Mouse (Mus musculus) lung, adult 2 months (tissue): Measurements from ENCODE around the gene Smarcd3. TPM values are rescaled to one million over a fixed set of nuclear protein-coding genes. Genes with fewer than 3 reads are reported as not detected.
A peak's percentile ranks its signal among the peaks of the same experiment; 100 is the strongest.

Experiments used
- DNase-seq: peaks from one replicate; pipeline ENCODE4 v3.0.0; 2022
- H3K4me1 ChIP-seq: fragments of 200-500 bp; 2 replicates; pipeline ENCODE4 v1.6.1; 2011; ENCODE audit warnings: low read length; ENCODE audit not compliant: control insufficient read depth, insufficient read depth
- H3K4me3 ChIP-seq: fragments of 200-500 bp; replicated peaks from 2 replicates; pipeline ENCODE3; 2011; ENCODE audit warnings: low read depth, mild to moderate bottlenecking, control low read depth, low read length; ENCODE audit errors: extremely low read depth
- CTCF ChIP-seq: fragments of 200-500 bp; IDR thresholded peaks from 2 replicates; pipeline ENCODE4 v1.5.1; 2011; ENCODE audit warnings: mild to moderate bottlenecking, low read length, control low read depth; ENCODE audit not compliant: insufficient read depth
- POLR2A ChIP-seq: fragments of 200-500 bp; IDR thresholded peaks from 2 replicates; pipeline ENCODE4 v1.6.1; 2011; ENCODE audit warnings: low read depth, mild to moderate bottlenecking, control low read depth, low read length, borderline replicate concordance; ENCODE audit errors: extremely low read depth
- WGBS: fragments of 180-500 bp; shearing (Covaris S2); methylation state at CpG from one replicate; pipeline ENCODE4 v1.1.7; 2018; 5-methylcytosine and 5-hydroxymethylcytosine counted together
- polyA plus RNA-seq: library from polyadenylated mRNA; depleted of rRNA; stranded (reverse); fragments of >200 nt; gene quantifications from 2 replicates; pipeline ENCODE4 v1.2.3, GENCODE M21; 2012

The Smarcd3 gene
- polyA plus RNA-seq, 1 experiment, result 22.2 TPM

DNA sequence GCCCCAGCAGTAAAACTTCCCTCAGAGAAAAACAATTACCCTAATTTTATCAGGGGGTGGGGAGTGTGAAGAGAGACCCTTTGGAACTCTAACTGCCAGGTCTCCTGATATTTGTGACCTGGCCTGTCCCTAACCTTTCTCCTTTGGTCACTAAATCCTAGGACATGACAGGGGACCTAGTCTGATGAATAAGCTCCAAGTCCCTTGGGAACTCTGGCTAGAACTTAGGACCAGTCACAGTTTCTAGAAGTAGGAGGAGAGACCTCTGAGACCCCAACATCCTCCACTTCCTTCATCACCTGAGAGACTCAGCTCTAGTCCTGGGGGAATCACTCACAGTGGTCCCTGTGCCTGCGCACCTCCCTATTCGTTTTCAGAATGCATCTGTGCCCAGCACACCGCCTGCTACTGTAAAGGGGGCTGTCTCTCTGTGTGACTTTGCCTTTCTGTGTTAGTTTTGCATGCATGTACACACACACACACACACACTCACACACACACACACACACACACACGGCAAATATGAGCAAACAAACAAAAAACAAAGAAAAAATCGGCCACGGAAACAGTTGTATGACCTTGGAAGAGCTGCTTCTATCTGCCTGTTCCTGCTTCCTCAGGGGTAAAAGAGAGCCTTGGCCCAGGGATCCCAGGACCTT, 18.8 kb downstream of the Smarcd3 start:
- Histone ChIP-seq H3K4me1 (peaks cover 19% of the 10 kb centered on the region), H3K4me3 (no peak overlapping the region)
- DNase-seq, result no peak
- WGBS, result 30% methylated on average over 6 of the region's 6 CpGs
- TF ChIP-seq CTCF (no peak), POLR2A (no peak)

DNA sequence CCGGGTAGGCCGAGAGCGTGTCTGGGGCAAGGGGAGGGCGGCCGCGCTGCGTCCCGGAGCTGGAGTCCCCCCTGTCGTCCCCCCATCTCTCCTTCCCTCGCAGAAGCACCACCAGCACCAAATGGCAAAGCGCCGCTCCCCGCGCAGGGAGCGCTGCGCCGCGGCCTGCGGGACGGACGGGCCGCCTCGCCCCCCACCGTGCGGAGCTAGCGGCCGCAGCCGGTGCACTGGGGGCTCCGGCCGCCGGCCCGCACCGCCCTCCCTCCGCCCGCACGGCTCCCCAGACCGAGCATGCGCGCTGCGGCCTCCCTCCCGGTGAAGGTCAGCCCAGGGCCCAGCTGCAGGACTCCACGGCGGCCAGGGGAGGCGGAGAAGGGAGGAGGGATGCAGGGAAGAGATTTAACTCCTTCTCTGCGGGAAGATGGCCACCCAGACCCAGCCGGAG, 19.5 kb downstream of the Smarcd3 start:
- peaks cover 19% of the 10 kb centered on the region for H3K4me1 ChIP-seq
- DNase-seq, result peak; percentile 83
- WGBS, result under 1% methylated on average over 46 of the region's 46 CpGs
- TF ChIP-seq POLR2A (no peak; the same call in 1 of the 2 replicates), CTCF (no peak)
- peak overlapping the region; percentile 82 for H3K4me3 ChIP-seq

DNA sequence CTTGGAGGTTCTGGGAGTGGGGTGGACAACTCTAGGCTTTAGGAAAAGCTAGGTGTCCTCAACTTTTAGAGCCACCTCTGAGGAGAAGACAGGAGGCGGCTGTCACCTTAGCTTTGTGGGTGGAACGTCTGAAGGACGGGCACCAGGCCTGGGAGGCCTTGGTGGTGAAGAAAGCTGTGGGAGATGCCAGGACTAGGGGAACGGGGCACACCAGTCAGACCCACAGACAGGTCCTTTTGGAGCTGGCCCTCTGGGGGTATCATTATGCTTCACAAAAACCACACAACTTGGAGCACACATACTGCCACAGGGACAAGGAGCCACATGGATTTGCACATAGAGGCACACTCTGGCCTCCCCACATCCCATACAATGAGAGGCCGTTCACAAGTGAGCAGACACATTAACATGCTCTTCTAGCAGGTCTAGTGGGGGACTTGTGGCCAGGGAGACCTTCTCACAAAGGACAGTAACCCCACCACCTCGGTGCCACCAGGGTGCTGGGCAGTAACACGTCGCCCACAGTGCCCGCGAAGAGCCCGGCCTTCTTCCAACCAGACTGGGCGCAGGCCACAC, 20.0 kb downstream of the Smarcd3 start:
- peaks cover 19% of the 10 kb centered on the region for H3K4me1 ChIP-seq
- peak overlapping the region; percentile 82 for H3K4me3 ChIP-seq
- no peak for DNase-seq
- no peak for TF ChIP-seq CTCF
- TF ChIP-seq POLR2A, result no peak
- 18% methylated on average over 12 of the region's 12 CpGs for WGBS

DNA sequence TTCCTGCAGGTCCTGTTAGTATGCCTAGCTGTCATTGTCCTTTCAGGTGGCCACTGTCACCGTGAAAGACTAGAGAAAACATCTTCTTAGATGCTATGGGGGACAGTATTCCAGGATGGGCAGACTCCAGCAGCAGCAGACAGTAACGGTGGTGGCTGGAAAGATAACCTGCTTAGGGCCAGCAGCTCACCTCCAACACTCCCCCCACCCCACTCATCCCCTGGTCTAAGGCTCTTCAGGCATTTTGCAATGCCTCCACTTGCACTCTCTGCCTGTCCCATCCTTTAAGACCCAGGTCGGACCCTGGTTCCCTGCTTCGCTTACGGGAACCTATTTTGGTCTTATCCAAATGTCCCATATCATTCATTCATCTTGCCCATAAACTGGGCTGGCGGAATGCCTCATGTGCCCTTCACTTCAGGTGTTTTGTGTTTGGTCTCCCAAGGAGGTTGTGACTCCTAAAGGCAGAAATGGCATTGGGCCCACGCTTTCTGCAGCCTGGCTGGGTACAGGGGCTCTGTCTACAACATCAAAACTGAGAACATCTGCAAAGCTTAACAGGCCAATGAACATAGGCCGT, 20.7 kb downstream of the Smarcd3 start:
- no peak overlapping the region for H3K4me3 ChIP-seq
- DNase-seq, result no peak
- H3K4me1 ChIP-seq, result peaks cover 19% of the 10 kb centered on the region
- TF ChIP-seq CTCF (no peak), POLR2A (no peak)
- WGBS, result 69% methylated on average over 8 of the region's 8 CpGs

DNA sequence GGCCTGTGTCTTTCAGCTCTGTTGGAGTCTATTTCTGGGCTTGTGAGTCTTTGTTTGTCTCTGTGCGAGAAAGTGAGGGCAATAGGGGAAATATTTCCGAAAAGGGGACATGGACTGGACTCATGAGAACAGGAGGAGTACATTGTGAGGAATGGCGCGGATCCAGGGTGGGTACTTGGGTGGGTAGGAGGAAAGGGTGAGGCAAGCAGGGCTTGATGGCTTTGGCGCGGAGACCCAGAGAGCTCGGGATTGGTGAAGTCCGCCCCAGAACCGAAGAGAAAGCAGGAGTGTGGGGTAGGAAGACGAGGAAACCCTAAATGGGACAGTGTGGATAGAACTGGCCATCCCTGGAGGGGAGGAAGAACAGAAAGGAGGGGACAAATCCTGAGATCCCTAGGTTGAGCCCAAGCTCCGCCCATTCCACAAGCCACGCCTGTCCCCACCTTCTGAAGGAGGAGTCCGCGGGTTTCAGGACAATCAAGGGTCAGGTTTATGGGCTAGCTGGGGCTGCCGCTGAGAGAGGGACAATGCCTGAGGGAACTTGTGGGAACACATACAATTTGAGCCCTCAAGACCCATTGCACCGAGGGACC, 21.4 kb downstream of the Smarcd3 start:
- whole genome bisulfite sequencing, result 2% methylated on average over 16 of the region's 16 CpGs
- TF ChIP-seq POLR2A (peak; percentile 69; the same call in 1 of the 2 replicates), CTCF (no peak)
- Histone ChIP-seq H3K4me1 (peaks cover 19% of the 10 kb centered on the region), H3K4me3 (peak overlapping the region; percentile 61)
- peak; percentile 88 for DNase-seq

DNA sequence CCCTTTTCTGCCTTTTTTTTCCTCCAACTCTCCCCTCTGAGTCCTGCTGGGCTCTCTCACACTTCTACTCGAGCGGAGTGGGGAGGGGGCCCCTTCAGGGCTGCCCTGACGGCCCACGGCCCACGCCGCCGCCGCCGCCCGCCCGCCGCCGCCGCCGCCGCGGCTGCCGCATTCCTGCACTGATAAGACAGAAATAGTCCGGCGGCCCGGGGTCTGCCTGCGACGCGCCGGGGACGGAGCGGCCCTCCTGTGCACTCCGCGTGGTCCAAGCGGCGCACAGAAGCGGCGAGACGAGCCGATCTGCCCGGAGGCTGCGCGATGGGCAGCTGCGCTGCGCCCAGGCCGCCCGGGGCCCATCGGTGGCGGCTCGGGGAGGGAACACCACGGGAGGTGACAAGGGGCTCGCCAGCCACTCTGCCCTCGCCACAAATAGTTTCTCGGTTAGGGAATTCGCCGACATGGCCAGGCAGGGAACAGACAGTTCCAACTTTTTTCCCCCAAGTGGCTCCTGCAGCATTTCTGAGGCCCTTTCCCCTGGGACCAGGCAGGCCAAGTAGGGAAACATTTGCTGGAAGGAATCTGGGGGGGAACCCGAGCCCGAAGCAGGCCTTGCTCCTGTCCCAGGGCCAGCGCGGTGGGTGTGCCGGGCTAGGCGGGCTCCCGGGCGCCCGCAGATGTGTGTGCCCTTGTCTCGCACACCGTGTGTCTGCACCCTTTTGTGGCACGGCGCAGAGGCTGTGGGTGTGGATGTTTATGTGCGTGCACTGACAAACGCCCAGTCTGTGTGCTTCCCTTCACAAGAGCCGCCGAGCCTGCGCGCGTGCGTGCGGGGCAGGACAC, 22.1 kb downstream of the Smarcd3 start:
- peaks cover 21% of the 10 kb centered on the region for H3K4me1 ChIP-seq
- H3K4me3 ChIP-seq, result peak overlapping the region; percentile 61
- TF ChIP-seq CTCF, result no peak
- TF ChIP-seq POLR2A, result peak; percentile 78
- WGBS, result under 1% methylated on average over 72 of the region's 73 CpGs
- peak; percentile 78 for DNase-seq

DNA sequence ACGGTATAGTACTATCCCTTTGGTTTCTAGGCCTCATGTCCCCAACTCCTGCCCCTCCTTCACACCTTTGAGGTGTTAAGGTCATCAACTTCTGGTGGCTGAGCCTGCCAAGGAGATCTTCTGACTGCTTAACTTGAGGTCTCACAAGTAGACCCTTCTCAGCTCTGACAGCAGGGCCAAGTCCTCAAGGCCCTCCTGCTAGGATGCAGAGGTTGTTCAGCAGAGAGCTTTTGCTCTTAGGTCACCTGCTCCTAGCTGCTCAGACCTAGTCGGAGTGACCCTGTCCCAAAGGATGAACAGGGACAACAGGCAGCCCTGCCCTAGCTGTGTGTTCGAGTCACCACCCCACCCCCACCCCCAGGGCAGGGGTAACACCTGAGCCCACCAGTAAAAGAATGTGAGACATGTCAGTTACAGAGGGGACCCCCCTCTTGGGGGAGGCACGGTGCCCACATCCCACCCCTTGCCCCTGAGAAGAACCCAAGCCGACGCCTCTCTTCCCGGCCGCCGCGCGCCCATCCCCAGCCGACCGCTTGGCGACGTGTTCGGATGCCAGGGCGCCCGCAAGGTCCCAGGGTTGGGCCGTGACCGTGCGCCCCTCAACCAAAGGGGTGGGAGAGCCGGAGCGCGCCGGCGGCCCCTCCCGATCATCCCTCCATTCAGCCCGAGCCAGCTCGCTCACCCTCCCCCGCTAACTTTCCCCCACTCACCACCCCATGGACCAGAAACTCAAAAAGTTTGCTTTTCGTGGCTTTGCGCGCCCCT, 23.0 kb downstream of the Smarcd3 start:
- Histone ChIP-seq H3K4me1 (peaks cover 27% of the 10 kb centered on the region), H3K4me3 (peak overlapping the region; percentile 61)
- TF ChIP-seq CTCF (no peak), POLR2A (no peak)
- WGBS, result 2% methylated on average over 33 of the region's 33 CpGs
- DNase-seq, result no peak

DNA sequence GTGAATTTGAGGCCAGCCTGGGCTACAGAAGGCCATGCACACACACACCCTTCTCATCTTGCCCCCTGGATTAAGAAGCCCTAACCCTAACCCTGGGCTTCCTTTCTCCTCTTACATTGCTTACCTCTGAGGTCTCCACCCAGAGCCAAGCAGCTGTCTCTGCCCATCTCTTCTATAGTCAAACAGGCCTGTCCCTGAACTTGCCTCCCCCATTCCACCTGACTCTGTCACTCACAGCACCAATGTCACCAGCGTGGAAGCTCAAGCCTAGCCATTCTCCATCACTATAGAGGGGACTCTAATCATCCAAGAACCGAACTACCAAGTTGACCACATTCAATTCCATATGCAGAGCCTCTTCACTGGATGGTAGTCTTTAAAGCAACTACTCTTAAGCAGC, 24.0 kb downstream of the Smarcd3 start:
- H3K4me3 ChIP-seq, result no peak overlapping the region
- peaks cover 25% of the 10 kb centered on the region for H3K4me1 ChIP-seq
- no peak for TF ChIP-seq POLR2A
- no peak for TF ChIP-seq CTCF
- WGBS, result 85% methylated on average over 2 of the region's 2 CpGs
- no peak for DNase-seq

DNA sequence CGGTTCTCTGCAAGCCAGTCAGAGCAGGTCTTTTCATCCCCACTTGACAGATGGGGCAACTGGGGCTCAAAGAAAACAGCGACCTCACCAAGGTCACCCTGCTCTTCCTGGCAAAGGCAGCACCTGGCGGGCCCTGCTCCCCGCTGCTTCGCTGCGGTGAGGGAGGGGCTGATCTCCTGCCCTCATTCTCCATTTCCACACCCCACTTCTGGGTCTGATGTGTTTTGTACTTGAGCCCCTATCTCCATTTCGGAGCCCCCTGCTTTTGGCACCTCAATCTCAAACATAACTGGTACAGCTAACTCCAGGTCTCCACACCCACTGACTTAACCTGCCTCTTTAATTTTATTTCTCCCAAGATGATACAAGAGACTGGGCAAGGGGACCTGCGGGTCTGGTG, 25.1 kb downstream of the Smarcd3 start:
- Histone ChIP-seq H3K4me3 (no peak overlapping the region), H3K4me1 (peaks cover 22% of the 10 kb centered on the region)
- no peak for TF ChIP-seq CTCF
- no peak for TF ChIP-seq POLR2A
- 28% methylated on average over 8 of the region's 8 CpGs for WGBS
- no peak for DNase-seq
